Mouse (Mus musculus) hindbrain, postnatal 0 days (tissue): ENCODE results near the gene Tnni3k. TPM values are rescaled to one million over a fixed set of nuclear protein-coding genes. Genes with fewer than 3 reads are reported as not detected.
"Not testable (repeated sequence)": the region's sequence is repeated elsewhere in the genome, so short reads cannot be mapped to it uniquely, and the experiment has no call there.

Experiments used
- ATAC-seq: fragments of 200-750 bp; cut with Nextera tagmentation; 2 replicates; pipeline ENCODE4 v1.8.0; 2017; ENCODE audit warnings: mild to moderate bottlenecking, moderate TSS enrichment, moderate library complexity
- DNase-seq: peaks from one replicate; pipeline ENCODE4 v3.0.0-alpha.2; 2015; ENCODE audit warnings: low spot score
- H3K27ac ChIP-seq: fragments of 300-500 bp; sonication (generic); 2 replicates; pipeline ENCODE4 v1.5.1; 2014; ENCODE audit warnings: mild to moderate bottlenecking
- H3K27me3 ChIP-seq: fragments of 300-500 bp; sonication (generic); 2 replicates; pipeline ENCODE4 v1.6.1; 2014; ENCODE audit warnings: low read length, mixed read lengths; ENCODE audit not compliant: insufficient read depth
- H3K36me3 ChIP-seq: fragments of 300-500 bp; sonication (generic); 2 replicates; pipeline ENCODE4 v1.6.1; 2014; ENCODE audit warnings: low read length, mixed read lengths; ENCODE audit not compliant: insufficient read depth
- H3K4me1 ChIP-seq: fragments of 300-500 bp; sonication (generic); 2 replicates; pipeline ENCODE4 v1.6.1; 2014; ENCODE audit warnings: antibody characterized with exemption, low read length, mixed read lengths; ENCODE audit not compliant: insufficient read depth
- H3K4me2 ChIP-seq: fragments of 300-500 bp; sonication (generic); 2 replicates; pipeline ENCODE4 v1.6.1; 2014; ENCODE audit warnings: low read depth, mild to moderate bottlenecking, low read length, moderate library complexity, mixed read lengths
- H3K4me3 ChIP-seq: fragments of 300-500 bp; sonication (generic); 2 replicates; pipeline ENCODE4 v1.5.1; 2014; ENCODE audit warnings: low read length
- H3K9ac ChIP-seq: fragments of 300-500 bp; sonication (generic); replicated peaks from 2 replicates; pipeline ENCODE4 v1.6.1; 2014; ENCODE audit warnings: mild to moderate bottlenecking, low read length, moderate library complexity, mixed read lengths
- H3K9me3 ChIP-seq: fragments of 300-500 bp; sonication (generic); 2 replicates; pipeline ENCODE4 v1.6.1; 2016; ENCODE audit warnings: low read length, mixed read lengths
- CTCF ChIP-seq: IDR thresholded peaks from 2 replicates; pipeline ENCODE4 v1.5.1; 2016; ENCODE audit warnings: antibody characterized with exemption, control low read depth, low read depth
- WGBS: fragments of 180-500 bp; shearing (Covaris S2); extraction: QIAGEN DNeasy Blood & Tissue Kit; methylation state at CpG from one replicate; pipeline ENCODE4 v1.1.7; 2014; 5-methylcytosine and 5-hydroxymethylcytosine counted together
- polyA plus RNA-seq: library from polyadenylated mRNA; unstranded; fragments of >200 nt; fragmentation: Nextera tagmentation; extraction: Ambion mirVana; gene quantifications from 2 replicates; pipeline ENCODE4 v1.2.1, GENCODE M21; 2015
- total RNA-seq: library from RNA; depleted of rRNA; stranded (reverse); fragments of >200 nt; gene quantifications from 2 replicates; pipeline ENCODE4 v1.2.3, GENCODE M21; 2014

Gene Tnni3k
- total and polyA plus RNA-seq, 2 experiments from 2014 or later, result 0.05 TPM; not detected in 1

DNA sequence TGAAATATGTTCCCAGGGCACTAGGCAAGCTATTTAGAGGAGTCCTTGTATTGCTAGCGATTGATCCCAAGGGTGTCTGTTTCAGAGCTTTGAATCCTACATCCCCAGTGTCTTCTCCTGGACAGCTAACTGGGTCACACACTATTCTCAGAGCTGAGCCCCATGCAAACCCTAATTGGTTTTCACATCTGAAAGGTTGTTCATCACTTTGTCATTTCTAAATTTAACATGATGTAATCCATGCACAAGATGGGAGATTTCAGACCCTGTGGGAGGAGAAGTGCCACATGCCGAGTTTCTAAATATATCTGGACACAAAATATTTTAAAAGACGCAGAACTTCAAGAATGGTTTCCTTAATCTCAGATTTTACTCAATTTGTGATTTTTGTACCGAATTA is 230.5 kb downstream of the Tnni3k start:
- no peak for DNase-seq
- H3K4me2 ChIP-seq, result no peak overlapping the region
- 80% methylated on average over 4 of the region's 4 CpGs for WGBS

DNA sequence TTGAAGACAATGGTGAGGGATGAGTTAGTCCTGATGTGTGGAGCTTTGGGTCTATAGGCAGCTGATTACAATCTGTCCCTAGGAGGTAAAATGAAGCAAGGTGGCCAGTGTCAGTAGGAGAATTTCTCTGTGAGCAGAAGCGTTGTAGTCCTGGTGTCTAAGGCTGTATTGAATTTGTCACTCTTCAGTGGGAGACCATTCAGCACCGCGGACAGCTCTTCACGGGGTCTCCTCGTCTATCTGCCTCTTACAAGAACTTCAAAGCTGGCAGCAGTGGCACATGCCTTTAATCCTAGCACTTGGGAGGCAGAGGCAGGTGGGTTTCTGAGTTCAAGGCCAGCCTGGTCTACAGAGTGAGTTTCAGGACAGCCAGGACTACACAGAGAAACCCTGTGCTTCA is 235.5 kb downstream of the Tnni3k start:
- H3K27me3 ChIP-seq, ATAC-seq, H3K4me3 ChIP-seq, H3K36me3 ChIP-seq, H3K4me2 ChIP-seq, H3K27ac ChIP-seq, H3K9ac ChIP-seq, H3K9me3 ChIP-seq, H3K4me1 ChIP-seq, DNase-seq: not testable (repeated sequence)
- WGBS, result 28% methylated on average over 5 of the region's 5 CpGs

More for the DNA sequence above, 230.5 kb downstream of the Tnni3k start:
- Histone ChIP-seq H3K9me3 (no peaks in the 10 kb centered on the region), H3K27me3 (no peaks in the 10 kb centered on the region), H3K27ac (no peak overlapping the region), H3K36me3 (no peaks in the 10 kb centered on the region), H3K9ac (no peak overlapping the region), H3K4me3 (no peak overlapping the region), H3K4me1 (no peaks in the 10 kb centered on the region)
- TF ChIP-seq CTCF, result no peak
- no peak for ATAC-seq

DNA sequence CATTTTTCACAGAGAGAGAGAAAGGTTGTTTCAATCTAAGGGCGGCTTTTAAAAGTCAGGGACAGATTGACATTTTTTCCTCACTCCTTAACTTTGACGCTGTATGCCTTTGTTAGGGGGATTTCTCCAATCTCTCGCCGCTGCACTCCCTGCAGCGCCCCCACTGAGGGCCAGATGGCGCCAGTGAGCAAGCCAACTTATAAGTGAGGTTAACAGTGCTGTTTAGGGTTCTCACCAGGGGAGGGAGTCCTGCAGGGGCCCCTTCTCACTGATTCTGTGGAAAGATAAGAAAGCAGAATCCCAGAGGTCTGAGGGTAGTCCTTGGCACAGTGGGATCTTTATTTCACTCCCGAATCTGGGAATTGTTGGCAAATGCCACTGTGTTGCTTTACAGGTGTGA is 237.5 kb downstream of the Tnni3k start:
- H3K27me3 ChIP-seq, result no peaks in the 10 kb centered on the region
- ATAC-seq (peak; percentile 33), DNase-seq (peak; percentile 86)
- H3K4me1 ChIP-seq, result 0 out of 2 replicates have a peak, but pooled peaks cover 5% of the 10 kb centered on the region
- 6% methylated on average over 7 of the region's 7 CpGs for WGBS
- H3K4me3 ChIP-seq, result peak overlapping the region; percentile 20
- peak overlapping the region; percentile 46; the same call in 1 of the 2 replicates for H3K27ac ChIP-seq
- TF ChIP-seq CTCF, result peak; percentile 94
- no peaks in the 10 kb centered on the region for H3K36me3 ChIP-seq
- H3K9ac ChIP-seq, result 0 out of 2 replicates have a peak overlapping the region, but pooled peaks have one; percentile 25
- peak overlapping the region; percentile 48 for H3K4me2 ChIP-seq
- H3K9me3 ChIP-seq, result no peaks in the 10 kb centered on the region

DNA sequence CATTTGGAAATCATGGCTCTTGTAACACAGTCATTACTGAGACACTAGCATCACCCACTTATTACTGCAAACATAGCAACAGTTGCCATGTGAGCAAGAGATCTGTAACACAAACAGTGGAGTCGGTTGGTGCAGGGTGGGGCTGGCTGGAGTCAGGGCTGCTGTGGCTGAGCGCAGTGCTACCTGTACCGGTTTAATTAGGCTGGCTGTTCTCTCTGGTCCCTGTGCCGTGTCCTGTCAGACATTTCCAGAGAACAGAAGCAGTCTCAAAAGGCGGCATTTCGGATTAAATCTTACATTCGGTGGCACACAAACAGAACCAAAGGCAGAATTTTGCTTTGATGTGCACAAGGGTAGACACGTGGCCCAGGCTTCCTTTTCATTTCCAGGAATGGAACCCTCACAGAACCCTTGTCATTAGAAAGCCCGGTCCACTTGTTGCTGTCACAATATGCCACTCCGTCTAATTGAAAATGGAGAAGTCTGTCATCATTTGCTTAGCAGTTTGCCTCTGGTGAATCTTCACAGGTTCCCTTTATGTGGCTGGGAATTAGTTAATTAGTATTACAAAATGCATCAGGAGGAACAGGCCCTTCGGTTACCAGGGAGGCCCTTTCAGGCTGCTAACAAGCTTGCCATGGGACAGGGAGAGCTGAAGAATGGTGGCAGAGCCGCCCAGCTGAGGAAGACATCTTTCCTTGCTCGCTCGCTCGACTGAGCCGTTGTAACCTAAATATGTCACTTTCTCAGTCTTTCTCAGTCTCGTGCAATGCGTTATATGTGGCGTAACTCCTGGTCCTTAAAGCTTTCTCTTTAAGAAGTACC is 238.2 kb downstream of the Tnni3k start:
- H3K27ac ChIP-seq, result peak overlapping the region; percentile 46; the same call in 1 of the 2 replicates
- peak; percentile 91 for ATAC-seq
- no peaks in the 10 kb centered on the region for H3K36me3 ChIP-seq

GRCm38 (mm10) chr3:154816231-154816630 is 239.0 kb downstream of the Tnni3k start:
- Histone ChIP-seq H3K4me2 (no peak overlapping the region), H3K4me1 (0 out of 2 replicates have a peak, but pooled peaks cover 5% of the 10 kb centered on the region), H3K9ac (no peak overlapping the region), H3K36me3 (no peaks in the 10 kb centered on the region), H3K27ac (peak overlapping the region; percentile 46; the same call in 1 of the 2 replicates), H3K9me3 (no peaks in the 10 kb centered on the region), H3K27me3 (no peaks in the 10 kb centered on the region), H3K4me3 (no peak overlapping the region)
- TF ChIP-seq CTCF, result no peak
- 61% methylated on average over 3 of the region's 3 CpGs for WGBS
- ATAC-seq, result no peak
- peak; percentile 16 for DNase-seq

More for the DNA sequence above, 238.2 kb downstream of the Tnni3k start:
- peak overlapping the region; percentile 20 for H3K4me3 ChIP-seq
- H3K27me3 ChIP-seq, result no peaks in the 10 kb centered on the region
- H3K4me1 ChIP-seq, result 0 out of 2 replicates have a peak, but pooled peaks cover 5% of the 10 kb centered on the region
- H3K9ac ChIP-seq, result peak overlapping the region; percentile 25; the same call in 1 of the 2 replicates
- 12% methylated on average over 19 of the region's 19 CpGs for WGBS
- DNase-seq, result peak; percentile 68
- H3K9me3 ChIP-seq, result no peaks in the 10 kb centered on the region
- no peak for TF ChIP-seq CTCF
- H3K4me2 ChIP-seq, result peak overlapping the region; percentile 48

DNA sequence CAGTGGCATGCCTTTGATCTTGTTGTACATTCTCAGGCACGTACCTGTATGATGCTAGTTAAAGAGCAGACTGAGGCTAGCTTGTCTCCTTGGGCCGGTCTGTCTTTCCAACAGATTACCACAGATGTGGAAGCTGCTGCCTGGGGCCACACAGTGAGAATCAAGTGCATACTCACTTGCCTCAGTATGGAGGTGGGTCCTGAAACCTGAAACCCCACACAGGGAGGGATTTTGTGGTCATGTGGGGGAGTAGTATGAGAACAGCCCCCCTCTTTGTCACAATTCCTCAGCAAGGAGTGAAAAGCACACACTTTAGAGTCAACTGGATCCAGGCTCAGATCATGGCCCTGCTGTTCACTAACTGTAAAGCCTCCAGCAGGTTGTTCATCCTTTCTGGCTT is 239.6 kb downstream of the Tnni3k start:
- Histone ChIP-seq H3K27me3 (no peaks in the 10 kb centered on the region), H3K4me2 (no peak overlapping the region), H3K9ac (no peak overlapping the region), H3K4me1 (0 out of 2 replicates have a peak, but pooled peaks cover 5% of the 10 kb centered on the region), H3K27ac (no peak overlapping the region), H3K36me3 (no peaks in the 10 kb centered on the region), H3K9me3 (no peaks in the 10 kb centered on the region), H3K4me3 (no peak overlapping the region)
- ATAC-seq (no peak), DNase-seq (no peak)
- 61% methylated on average over 2 of the region's 2 CpGs for WGBS
- no peak for TF ChIP-seq CTCF

DNA sequence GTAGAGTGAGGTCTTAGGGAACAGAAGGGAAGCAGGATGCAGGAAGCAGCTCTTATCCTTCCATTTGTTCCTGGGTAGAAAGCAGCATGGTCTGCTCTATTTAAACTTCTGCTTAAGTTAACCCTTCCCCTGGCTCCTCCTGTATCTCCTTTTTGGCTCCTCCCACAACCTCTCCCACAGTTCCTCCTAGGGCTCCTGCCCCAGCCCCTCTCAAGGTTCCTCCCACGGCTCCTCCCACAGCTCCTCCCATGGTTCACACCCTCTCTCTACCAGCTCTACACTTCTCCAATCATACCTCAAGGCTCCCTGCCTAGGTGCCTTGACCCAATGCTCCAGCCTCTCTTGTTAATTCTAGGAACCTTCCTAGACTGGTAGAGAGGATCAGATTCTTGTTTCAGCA is 242.3 kb downstream of the Tnni3k start:
- Histone ChIP-seq H3K36me3 (no peaks in the 10 kb centered on the region), H3K4me3 (no peak overlapping the region), H3K27ac (no peak overlapping the region), H3K9ac (no peak overlapping the region), H3K9me3 (no peaks in the 10 kb centered on the region), H3K4me2 (no peak overlapping the region), H3K27me3 (no peaks in the 10 kb centered on the region), H3K4me1 (0 out of 2 replicates have a peak, but pooled peaks cover 5% of the 10 kb centered on the region)
- no peak for DNase-seq
- TF ChIP-seq CTCF, result no peak
- 76% methylated on average over 1 of the region's 1 CpGs for WGBS
- no peak for ATAC-seq
